Mouse (Mus musculus): Measurements from ENCODE around the gene Ocel1. TPM values are rescaled to one million over a fixed set of nuclear protein-coding genes. Genes with fewer than 3 reads are reported as not detected.
"Not testable (repeated sequence)": the region's sequence is repeated elsewhere in the genome, so short reads cannot be mapped to it uniquely, and the experiment has no call there.

Gene Ocel1
- total RNA-seq (2015), result 6.3 and 8.0 TPM in 2 replicates
- 11.1 and 11.7 TPM in 2 replicates for total RNA-seq (2017)

GRCm38 (mm10) chr8:71371236-71371848 is at the start of gene Ocel1:
Gene Ocel1, plus strand, starts transcription at chr8:71371298.
- ATAC-seq (replicated peaks; ENCODE audit: poor library complexity), result peak; percentile 67

GRCm38 (mm10) chr8:71322939-71323338 is 48.2 kb upstream of the Ocel1 start:
- ATAC-seq (replicated peaks; ENCODE audit: poor library complexity), result no peak

GRCm38 (mm10) chr8:71324848-71325247 is 46.2 kb upstream of the Ocel1 start:
- ATAC-seq (replicated peaks; ENCODE audit: poor library complexity), result peak; percentile 83

GRCm38 (mm10) chr8:71337834-71338233 is 33.3 kb upstream of the Ocel1 start:
- not testable (repeated sequence) for ATAC-seq (replicated peaks; ENCODE audit: poor library complexity)

- ATAC-seq (replicated peaks; ENCODE audit: poor library complexity), result peak; percentile 57; the same call in 1 of the 2 replicates
Observed at GRCm38 (mm10) chr8:71340625-71341024, 30.5 kb upstream of the Ocel1 start.

GRCm38 (mm10) chr8:71346581-71346980 is 24.5 kb upstream of the Ocel1 start:
- no peak for ATAC-seq (replicated peaks; ENCODE audit: poor library complexity)

GRCm38 (mm10) chr8:71351117-71351516 is 20.0 kb upstream of the Ocel1 start:
- 0 out of 2 replicates have a peak, but pooled peaks have one; percentile 11 for ATAC-seq (replicated peaks; ENCODE audit: poor library complexity)

GRCm38 (mm10) chr8:71351520-71351919 is 19.6 kb upstream of the Ocel1 start:
- no peak for ATAC-seq (replicated peaks; ENCODE audit: poor library complexity)

- no peak for ATAC-seq (replicated peaks; ENCODE audit: poor library complexity)
Observed at GRCm38 (mm10) chr8:71358026-71358425, 13.1 kb upstream of the Ocel1 start.

GRCm38 (mm10) chr8:71366771-71367528 is 4.1 kb upstream of the Ocel1 start, which contains the start of gene Use1:
Gene Use1, plus strand, starts transcription at chr8:71366848.
- peak; percentile 73 for ATAC-seq (replicated peaks; ENCODE audit: poor library complexity)

- no peak for ATAC-seq (replicated peaks; ENCODE audit: poor library complexity)
Observed at GRCm38 (mm10) chr8:71367529-71368176, 3.4 kb upstream of the Ocel1 start.

- ATAC-seq (replicated peaks; ENCODE audit: poor library complexity), result no peak
Observed at GRCm38 (mm10) chr8:71368366-71368765, 2.7 kb upstream of the Ocel1 start.

- ATAC-seq (replicated peaks; ENCODE audit: poor library complexity), result no peak
Observed at GRCm38 (mm10) chr8:71369040-71369718, 1.9 kb upstream of the Ocel1 start.

- ATAC-seq (replicated peaks; ENCODE audit: poor library complexity), result no peak
Observed at GRCm38 (mm10) chr8:71370711-71371235, 325 bp upstream of the Ocel1 start.

- no peak for ATAC-seq (replicated peaks; ENCODE audit: poor library complexity)
Observed at GRCm38 (mm10) chr8:71372427-71372826, 1.3 kb downstream of the Ocel1 start.

- no peak for ATAC-seq (replicated peaks; ENCODE audit: poor library complexity)
Observed at GRCm38 (mm10) chr8:71373000-71373399, 1.9 kb downstream of the Ocel1 start.

GRCm38 (mm10) chr8:71374616-71375206 is 3.6 kb downstream of the Ocel1 start:
- no peak for ATAC-seq (replicated peaks; ENCODE audit: poor library complexity)

- ATAC-seq (replicated peaks; ENCODE audit: poor library complexity), result peak; percentile 52
Observed at GRCm38 (mm10) chr8:71375581-71376422, 4.7 kb downstream of the Ocel1 start.

GRCm38 (mm10) chr8:71376423-71377030 is 5.4 kb downstream of the Ocel1 start:
- no peak for ATAC-seq (replicated peaks; ENCODE audit: poor library complexity)
